In genomic region chr3:57093201-57093940, GRCm38 (mm10) we compare ENCODE assay signal across 23 mouse cellular contexts.
DNase-seq lines count a peak whose midpoint lies in the region; TF ChIP-seq lines count a peak whose summit lies in the region.
"Had no signal": no experiment of that assay in that cellular context is flagged by ENCODE, and none has a peak within 500 bp of the region (broad histone marks: within the 10 kb centered on the region; RNA-seq: fewer than 3 reads in every experiment).

No protein-coding gene starts in this region.

- intact Hi-C loops in left cerebral cortex, postnatal 4 days (cut with DNase I), result no loop called here

- H3K27ac ChIP-seq in embryonic fibroblast, embryonic 13.5 days (ENCODE audit: insufficient read depth, low read length), result peak overlapping the region; percentile 99
- H3K27ac ChIP-seq: embryonic facial prominence, embryonic 13.5 days; forebrain, embryonic 13.5 days; hindbrain, embryonic 12.5 days; hindbrain, embryonic 15.5 days; intestine, embryonic 15.5 days had no signal

- no peak overlapping the region for H3K4me3 ChIP-seq in embryonic fibroblast, embryonic 13.5 days (ENCODE audit: insufficient read depth, low read length)
- H3K4me3 ChIP-seq: embryonic facial prominence, embryonic 13.5 days; forebrain, embryonic 13.5 days; hindbrain, embryonic 12.5 days; hindbrain, embryonic 15.5 days; intestine, embryonic 15.5 days had no signal

- DNase-seq in 3134 (ENCODE audit: extremely low read depth, insufficient read length, low spot score) (peak; percentile 77), 416B (ENCODE audit: low read depth) (peak; percentile 79), NIH3T3 (ENCODE audit: low read depth) (peak; percentile 52)
- no peak for DNase-seq in urinary bladder, postnatal 10 days (ENCODE audit: low spot score)
- DNase-seq in left cerebral cortex, postnatal 4 days, result no peak
- no peak for DNase-seq in adrenal gland, postnatal 14 days
- no peak for DNase-seq in heart, adult 18-20 months
- DNase-seq: adrenal gland, adult 2 months; adrenal gland, postnatal 36 days; B cell, adult 2 months; cerebellum, adult 11 months; cerebellum, adult 2 months; cerebellum, adult 9-11 months; cerebellum, postnatal 25 days; gastrocnemius, postnatal 10 days; gastrocnemius, postnatal 36 days; kidney, adult 2 months had no signal

- no peak for TF ChIP-seq CTCF in embryonic fibroblast, embryonic 13.5 days (IDR thresholded peaks at IDR 0.05; ENCODE audit: borderline replicate concordance, insufficient read depth, low read length)

- TF ChIP-seq POLR2A in embryonic fibroblast, embryonic 13.5 days (IDR thresholded peaks at IDR 0.05; ENCODE audit: low read depth, low read length), result no peak

- H3K4me1 ChIP-seq in embryonic fibroblast, embryonic 13.5 days (ENCODE audit: control insufficient read depth, insufficient read depth, low read length), result peaks cover 5% of the 10 kb centered on the region; the same call in 1 of the 2 replicates
- H3K4me1 ChIP-seq: embryonic facial prominence, embryonic 13.5 days; forebrain, embryonic 13.5 days; hindbrain, embryonic 12.5 days; hindbrain, embryonic 15.5 days; intestine, embryonic 15.5 days had no signal

Comparison
In these comparisons a context has a peak if more than half of its experiments do, and no peak if none do; other contexts are left out.
1. DNase-seq: peak in 3134 (single experiment), 416B (single experiment) and NIH3T3 (single experiment); none in urinary bladder, postnatal 10 days (single experiment), left cerebral cortex, postnatal 4 days (single experiment), adrenal gland, postnatal 14 days (single experiment) and heart, adult 18-20 months (0 of 2).